In genomic region chr9:75234271-75234741, GRCm38 (mm10) we compare ENCODE assay signal across 11 mouse cellular contexts. TPM values are rescaled to one million over a fixed set of nuclear protein-coding genes. Genes with fewer than 3 reads are reported as not detected.
A peak's percentile ranks its signal among the peaks of the same experiment; 100 is the strongest.
DNase-seq lines count a peak whose midpoint lies in the region; ATAC-seq lines count a peak whose summit lies in the region.
"Had no signal": no experiment of that assay in that cellular context is flagged by ENCODE, and none has a peak within 500 bp of the region (broad histone marks: within the 10 kb centered on the region; RNA-seq: fewer than 3 reads in every experiment).

No protein-coding gene starts in this region.

- DNase-seq in frontal cortex, postnatal 25 days (ENCODE audit: low spot score in 2 of 2), result no peak
- peak; percentile 17 for DNase-seq in urinary bladder, postnatal 14 days (ENCODE audit: low spot score)
- no peak for DNase-seq in urinary bladder, postnatal 25 days (ENCODE audit: low spot score)
- peak; percentile 40 for DNase-seq in lung, postnatal 10 days
- no peak for DNase-seq in natural killer cell, adult 2 months (ENCODE audit: low spot score in 2 of 2)
- DNase-seq in right cerebral cortex, postnatal 10 days (ENCODE audit: low spot score in 2 of 2), result no peak
- DNase-seq: cerebellum, adult 18-20 months; right cerebral cortex, postnatal 4 days; thymus, adult 2 months had no signal

- peak; percentile 21; the same call in 1 of the 2 replicates for ATAC-seq in frontal cortex, adult (ENCODE audit: low TSS enrichment)
- ATAC-seq in megakaryocyte-erythroid progenitor cell, adult 5-6 weeks (replicated peaks; ENCODE audit: low FRiP score, low TSS enrichment, poor library complexity, severe bottlenecking), result no peak

RNA-seq across cellular contexts. Expression of gene Myo5c, which starts 2.5 kb away (rescaled TPM):
- total RNA-seq in megakaryocyte-erythroid progenitor cell, adult 5-6 weeks (2014; fragmentation: Nextera tagmentation), result not detected in 2 replicates
- 0.38 TPM in 1 of 2 replicates, not detected in the other for total RNA-seq in megakaryocyte-erythroid progenitor cell, adult 5-6 weeks (2017)

Comparison
In these comparisons a context has a peak if more than half of its experiments do, and no peak if none do; other contexts are left out.
1. DNase-seq: peak in urinary bladder, postnatal 14 days (single experiment) and lung, postnatal 10 days (single experiment); none in frontal cortex, postnatal 25 days (0 of 2), urinary bladder, postnatal 25 days (single experiment), natural killer cell, adult 2 months (0 of 2) and right cerebral cortex, postnatal 10 days (0 of 2).